Mouse (Mus musculus): ENCODE measurements at regions not wholly inside any gene's neighbourhood (a gene's known extent, or its start where the extent isn't known, plus 50 kb on each side); places are given as distances from the start of the nearest gene placed in this dataset.

GRCm38 (mm10) chr19:26508616-26509015 lies 96.2 kb upstream of the Smarca2 start:
- Histone ChIP-seq H3K27ac (ENCODE audit: control insufficient read depth, insufficient read depth, low read depth, low read length, poor library complexity) (no peak overlapping the region), H3K4me1 (ENCODE audit: control insufficient read depth, insufficient read depth, low read length) (no peaks in the 10 kb centered on the region), H3K4me3 (replicated peaks; ENCODE audit: control insufficient read depth, low read depth, low read length) (no peak overlapping the region)
- 67% methylated on average over 7 of the region's 7 CpGs for WGBS
- TF ChIP-seq POLR2A (IDR thresholded peaks at IDR 0.05; ENCODE audit: borderline replicate concordance, control insufficient read depth, low read depth, low read length): no peak
- TF ChIP-seq CTCF (IDR thresholded peaks at IDR 0.05; ENCODE audit: control insufficient read depth, insufficient read depth, low read length): no peak

GRCm38 (mm10) chr19:26509240-26509639 lies 95.6 kb upstream of the Smarca2 start:
- TF ChIP-seq POLR2A (IDR thresholded peaks at IDR 0.05; ENCODE audit: borderline replicate concordance, control insufficient read depth, low read depth, low read length) (no peak), CTCF (IDR thresholded peaks at IDR 0.05; ENCODE audit: control insufficient read depth, insufficient read depth, low read length) (no peak)

GRCm38 (mm10) chr19:26510185-26510584 lies 94.7 kb upstream of the Smarca2 start:
- H3K4me1 ChIP-seq (ENCODE audit: control insufficient read depth, insufficient read depth, low read length): no peaks in the 10 kb centered on the region
- no peak overlapping the region for H3K4me3 ChIP-seq (replicated peaks; ENCODE audit: control insufficient read depth, low read depth, low read length)
- TF ChIP-seq POLR2A (IDR thresholded peaks at IDR 0.05; ENCODE audit: borderline replicate concordance, control insufficient read depth, low read depth, low read length) (no peak), CTCF (IDR thresholded peaks at IDR 0.05; ENCODE audit: control insufficient read depth, insufficient read depth, low read length) (no peak)
- 90% methylated on average over 12 of the region's 12 CpGs for WGBS
- H3K27ac ChIP-seq (ENCODE audit: control insufficient read depth, insufficient read depth, low read depth, low read length, poor library complexity): no peak overlapping the region

More at GRCm38 (mm10) chr19:26509240-26509639, 95.6 kb upstream of the Smarca2 start:
- Histone ChIP-seq H3K4me1 (ENCODE audit: control insufficient read depth, insufficient read depth, low read length) (no peaks in the 10 kb centered on the region), H3K27ac (ENCODE audit: control insufficient read depth, insufficient read depth, low read depth, low read length, poor library complexity) (no peak overlapping the region), H3K4me3 (replicated peaks; ENCODE audit: control insufficient read depth, low read depth, low read length) (no peak overlapping the region)
- 80% methylated on average over 2 of the region's 2 CpGs for WGBS

- TF ChIP-seq POLR2A (IDR thresholded peaks at IDR 0.05; ENCODE audit: borderline replicate concordance, control insufficient read depth, low read depth, low read length): no peak
- peak; percentile 34; the same call in 1 of the 2 replicates for TF ChIP-seq CTCF (IDR thresholded peaks at IDR 0.05; ENCODE audit: control insufficient read depth, insufficient read depth, low read length)
- no peak overlapping the region for H3K27ac ChIP-seq (ENCODE audit: control insufficient read depth, insufficient read depth, low read depth, low read length, poor library complexity)
- no peak overlapping the region for H3K4me3 ChIP-seq (replicated peaks; ENCODE audit: control insufficient read depth, low read depth, low read length)
- H3K4me1 ChIP-seq (ENCODE audit: control insufficient read depth, insufficient read depth, low read length): no peaks in the 10 kb centered on the region
- 77% methylated on average over 3 of the region's 3 CpGs for WGBS
Observed at GRCm38 (mm10) chr19:26510887-26511286, 94.0 kb upstream of the Smarca2 start.

- no peak overlapping the region for H3K4me3 ChIP-seq (replicated peaks; ENCODE audit: control insufficient read depth, low read depth, low read length)
- H3K4me1 ChIP-seq (ENCODE audit: control insufficient read depth, insufficient read depth, low read length): no peaks in the 10 kb centered on the region
- no peak for TF ChIP-seq CTCF (IDR thresholded peaks at IDR 0.05; ENCODE audit: control insufficient read depth, insufficient read depth, low read length)
- TF ChIP-seq POLR2A (IDR thresholded peaks at IDR 0.05; ENCODE audit: borderline replicate concordance, control insufficient read depth, low read depth, low read length): no peak
- H3K27ac ChIP-seq (ENCODE audit: control insufficient read depth, insufficient read depth, low read depth, low read length, poor library complexity): no peak overlapping the region
- WGBS: 77% methylated on average over 6 of the region's 6 CpGs
Observed at GRCm38 (mm10) chr19:26511756-26512155, 93.1 kb upstream of the Smarca2 start.

- H3K27ac ChIP-seq (ENCODE audit: control insufficient read depth, insufficient read depth, low read depth, low read length, poor library complexity): no peak overlapping the region
- 52% methylated on average over 3 of the region's 3 CpGs for WGBS
- H3K4me1 ChIP-seq (ENCODE audit: control insufficient read depth, insufficient read depth, low read length): no peaks in the 10 kb centered on the region
- H3K4me3 ChIP-seq (replicated peaks; ENCODE audit: control insufficient read depth, low read depth, low read length): no peak overlapping the region
- TF ChIP-seq POLR2A (IDR thresholded peaks at IDR 0.05; ENCODE audit: borderline replicate concordance, control insufficient read depth, low read depth, low read length) (no peak), CTCF (IDR thresholded peaks at IDR 0.05; ENCODE audit: control insufficient read depth, insufficient read depth, low read length) (no peak)
Observed at GRCm38 (mm10) chr19:26524583-26524982, 80.3 kb upstream of the Smarca2 start.

- TF ChIP-seq POLR2A (IDR thresholded peaks at IDR 0.05; ENCODE audit: borderline replicate concordance, control insufficient read depth, low read depth, low read length) (no peak), CTCF (IDR thresholded peaks at IDR 0.05; ENCODE audit: control insufficient read depth, insufficient read depth, low read length) (no peak)
- 76% methylated on average over 4 of the region's 4 CpGs for WGBS
- no peaks in the 10 kb centered on the region for H3K4me1 ChIP-seq (ENCODE audit: control insufficient read depth, insufficient read depth, low read length)
- H3K27ac ChIP-seq (ENCODE audit: control insufficient read depth, insufficient read depth, low read depth, low read length, poor library complexity): no peak overlapping the region
- no peak overlapping the region for H3K4me3 ChIP-seq (replicated peaks; ENCODE audit: control insufficient read depth, low read depth, low read length)
Observed at GRCm38 (mm10) chr19:26531390-26531789, 73.5 kb upstream of the Smarca2 start.

GRCm38 (mm10) chr19:26532509-26532908 lies 72.3 kb upstream of the Smarca2 start:
- TF ChIP-seq POLR2A (IDR thresholded peaks at IDR 0.05; ENCODE audit: borderline replicate concordance, control insufficient read depth, low read depth, low read length) (no peak), CTCF (IDR thresholded peaks at IDR 0.05; ENCODE audit: control insufficient read depth, insufficient read depth, low read length) (no peak)
- H3K27ac ChIP-seq (ENCODE audit: control insufficient read depth, insufficient read depth, low read depth, low read length, poor library complexity): no peak overlapping the region
- 69% methylated on average over 6 of the region's 6 CpGs for WGBS
- no peak overlapping the region for H3K4me3 ChIP-seq (replicated peaks; ENCODE audit: control insufficient read depth, low read depth, low read length)
- no peaks in the 10 kb centered on the region for H3K4me1 ChIP-seq (ENCODE audit: control insufficient read depth, insufficient read depth, low read length)

GRCm38 (mm10) chr19:26545671-26546070 lies 59.2 kb upstream of the Smarca2 start:
- no peak for TF ChIP-seq POLR2A (IDR thresholded peaks at IDR 0.05; ENCODE audit: borderline replicate concordance, control insufficient read depth, low read depth, low read length)
- TF ChIP-seq CTCF (IDR thresholded peaks at IDR 0.05; ENCODE audit: control insufficient read depth, insufficient read depth, low read length): no peak
- H3K4me3 ChIP-seq (replicated peaks; ENCODE audit: control insufficient read depth, low read depth, low read length): no peak overlapping the region
- no peak overlapping the region for H3K27ac ChIP-seq (ENCODE audit: control insufficient read depth, insufficient read depth, low read depth, low read length, poor library complexity)
- WGBS: 69% methylated on average over 3 of the region's 3 CpGs
- no peaks in the 10 kb centered on the region for H3K4me1 ChIP-seq (ENCODE audit: control insufficient read depth, insufficient read depth, low read length)

Measured in bone marrow, adult 2 months (tissue).